Mouse (Mus musculus) thymus, adult 2 months (tissue): ENCODE results near the gene Defb41. TPM values are rescaled to one million over a fixed set of nuclear protein-coding genes. Genes with fewer than 3 reads are reported as not detected.
"Not testable (repeated sequence)": the region's sequence is repeated elsewhere in the genome, so short reads cannot be mapped to it uniquely, and the experiment has no call there.

ENCODE experiments used
- DNase-seq: peaks from one replicate; pipeline ENCODE4 v3.0.0; 2021
- H3K27ac ChIP-seq: fragments of 200-500 bp; 2 replicates; pipeline ENCODE4 v1.5.1; 2012; ENCODE audit warnings: low read length, control low read depth; ENCODE audit not compliant: control insufficient read depth, insufficient read depth
- H3K27me3 ChIP-seq: fragments of 200-500 bp; 2 replicates; pipeline ENCODE4 v1.6.1; 2012; ENCODE audit warnings: mild to moderate bottlenecking, low read length, moderate library complexity, mixed read lengths; ENCODE audit not compliant: control insufficient read depth, insufficient read depth
- H3K36me3 ChIP-seq: fragments of 200-500 bp; 2 replicates; pipeline ENCODE4 v1.6.1; 2012; ENCODE audit warnings: mild to moderate bottlenecking, low read length, moderate library complexity; ENCODE audit not compliant: control insufficient read depth, insufficient read depth
- H3K4me1 ChIP-seq: fragments of 200-500 bp; replicated peaks from 2 replicates; pipeline ENCODE4 v1.6.1; 2012; ENCODE audit warnings: low read length; ENCODE audit not compliant: control insufficient read depth, insufficient read depth
- H3K4me3 ChIP-seq: fragments of 200-500 bp; 2 replicates; pipeline ENCODE4 v1.5.1; 2012; ENCODE audit warnings: mild to moderate bottlenecking, low read length, control low read depth, moderate library complexity; ENCODE audit not compliant: control insufficient read depth, insufficient read depth
- CTCF ChIP-seq: fragments of 200-500 bp; IDR thresholded peaks from 2 replicates; pipeline ENCODE4 v1.5.1; 2012; ENCODE audit warnings: mild to moderate bottlenecking, control low read depth, low read length, moderate library complexity, borderline replicate concordance; ENCODE audit not compliant: control insufficient read depth, poor library complexity, insufficient read depth; ENCODE audit errors: extremely low read depth
- POLR2A ChIP-seq: fragments of 200-500 bp; IDR thresholded peaks from 2 replicates; pipeline ENCODE4 v1.6.1; 2012; ENCODE audit warnings: mild to moderate bottlenecking, low read length, control low read depth, moderate library complexity; ENCODE audit not compliant: control insufficient read depth, poor library complexity, insufficient read depth; ENCODE audit errors: extremely low read depth
- WGBS: fragments of 180-500 bp; shearing (Covaris S2); methylation state at CpG from one replicate; pipeline ENCODE4 v1.1.7; 2018; 5-methylcytosine and 5-hydroxymethylcytosine counted together
- polyA plus RNA-seq: library from polyadenylated mRNA; depleted of rRNA; stranded (reverse); fragments of >200 nt; gene quantifications from 2 replicates; pipeline ENCODE4 v1.2.3, GENCODE M21; 2012; rRNA removed

Defb41 gene
- polyA plus RNA-seq, 1 experiment: not detected

DNA sequence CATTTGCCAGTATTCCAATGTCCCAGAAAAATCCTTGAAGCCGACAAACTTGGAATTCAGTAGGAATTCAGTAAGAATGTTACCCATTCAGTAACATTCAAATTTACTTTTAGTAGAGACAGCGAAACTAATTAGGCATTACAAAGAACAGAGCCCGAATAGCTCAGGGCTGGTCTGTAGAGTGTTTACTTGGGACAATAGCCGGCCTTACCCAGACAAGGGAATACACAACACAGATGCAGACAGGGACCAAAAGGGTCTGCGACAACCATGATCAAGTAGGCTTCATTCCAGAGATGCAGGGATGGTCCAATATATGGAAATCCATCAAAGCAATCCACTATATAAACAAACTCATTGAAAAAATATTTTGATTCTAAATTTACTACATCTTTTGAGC is 3.9 kb upstream of the Defb41 start:
- 94% methylated on average over 5 of the region's 5 CpGs for WGBS
- no peak for TF ChIP-seq CTCF
- TF ChIP-seq POLR2A: no peak

GRCm38 (mm10) chr1:18245801-18246580 is 18.9 kb downstream of the Defb41 start:
- not testable (repeated sequence) for DNase-seq

More for the DNA sequence above, 3.9 kb upstream of the Defb41 start:
- Histone ChIP-seq H3K36me3 (no peaks in the 10 kb centered on the region), H3K27ac (no peak overlapping the region), H3K27me3 (no peaks in the 10 kb centered on the region), H3K4me3 (no peak overlapping the region), H3K4me1 (no peaks in the 10 kb centered on the region)
- no peak for DNase-seq

DNA sequence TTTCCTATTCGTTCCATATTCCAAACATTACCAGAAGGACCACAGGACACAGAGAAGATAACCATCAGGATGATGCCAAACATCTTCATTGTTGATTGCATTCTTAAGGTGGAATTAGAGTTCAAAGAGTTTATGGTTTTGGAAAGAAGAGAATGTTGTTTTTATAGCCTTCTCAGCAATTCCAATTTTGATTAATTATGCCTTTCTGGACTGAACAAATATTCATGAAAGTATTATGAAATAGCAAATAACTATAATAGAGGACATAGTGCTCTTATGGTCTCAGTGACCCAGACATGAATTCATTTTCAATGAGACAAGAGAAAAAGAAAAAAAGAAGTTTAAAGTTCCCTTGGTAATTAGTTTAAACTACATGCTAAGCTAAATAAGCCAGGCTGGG is 27.6 kb downstream of the Defb41 start, which contains the start of gene Defb18:
TSS of gene Defb18 (minus strand) at position 101 of the 400 bp plus-strand sequence.
- WGBS: 80% methylated on average over 1 of the region's 1 CpGs
- no peak for TF ChIP-seq CTCF
- TF ChIP-seq POLR2A: no peak
- Histone ChIP-seq H3K27me3 (no peaks in the 10 kb centered on the region), H3K36me3 (no peaks in the 10 kb centered on the region), H3K4me3 (no peak within 1 kb of the TSS), H3K27ac (no peak within 1 kb of the TSS), H3K4me1 (no peaks in the 10 kb centered on the region)
- DNase-seq: no peak

More at GRCm38 (mm10) chr1:18245801-18246580, 18.9 kb downstream of the Defb41 start:
- not testable (repeated sequence) for H3K4me1 ChIP-seq, H3K27ac ChIP-seq, H3K4me3 ChIP-seq, H3K36me3 ChIP-seq, H3K27me3 ChIP-seq
- 93% methylated on average over 9 of the region's 9 CpGs for WGBS

- no peak for DNase-seq
- H3K4me3 ChIP-seq: no peak overlapping the region
- H3K4me1 ChIP-seq: no peaks in the 10 kb centered on the region
- no peaks in the 10 kb centered on the region for H3K27me3 ChIP-seq
- 65% methylated on average over 3 of the region's 3 CpGs for WGBS
- no peaks in the 10 kb centered on the region for H3K36me3 ChIP-seq
- H3K27ac ChIP-seq: no peak overlapping the region
- TF ChIP-seq CTCF (no peak), POLR2A (no peak)
Observed at GRCm38 (mm10) chr1:18223385-18223945, 41.5 kb downstream of the Defb41 start.

Other genes with a start within 250 kb of the Defb41 start
- gene Crisp4, start 119.2 kb downstream of the Defb41 start, polyA plus RNA-seq: not detected in 2 replicates
- not detected in 2 replicates for gene Defb18, start 27.7 kb downstream of the Defb41 start, polyA plus RNA-seq